Mouse (Mus musculus): Measurements from ENCODE around the gene Cdh10.

Gene Cdh10

DNA sequence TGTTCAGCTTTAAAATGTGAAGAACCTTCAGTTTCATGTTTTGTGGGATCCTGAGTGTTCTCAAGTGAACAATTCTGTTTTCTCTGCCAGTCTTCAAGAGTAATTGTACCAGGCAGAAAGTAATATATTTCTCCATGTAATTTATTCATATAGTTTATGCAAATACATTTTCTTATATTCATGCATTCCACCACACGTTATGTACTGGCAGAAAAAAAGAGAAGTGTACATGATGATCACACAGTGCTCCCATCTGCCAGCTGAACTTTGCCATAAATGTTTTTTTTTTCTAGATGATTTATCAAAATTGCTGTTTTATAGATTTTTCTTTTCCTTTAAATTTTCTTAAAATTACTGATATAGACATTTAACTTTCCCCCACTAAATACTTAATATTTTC is 168.9 kb downstream of the Cdh10 start:
- no peak for DNase-seq

DNA sequence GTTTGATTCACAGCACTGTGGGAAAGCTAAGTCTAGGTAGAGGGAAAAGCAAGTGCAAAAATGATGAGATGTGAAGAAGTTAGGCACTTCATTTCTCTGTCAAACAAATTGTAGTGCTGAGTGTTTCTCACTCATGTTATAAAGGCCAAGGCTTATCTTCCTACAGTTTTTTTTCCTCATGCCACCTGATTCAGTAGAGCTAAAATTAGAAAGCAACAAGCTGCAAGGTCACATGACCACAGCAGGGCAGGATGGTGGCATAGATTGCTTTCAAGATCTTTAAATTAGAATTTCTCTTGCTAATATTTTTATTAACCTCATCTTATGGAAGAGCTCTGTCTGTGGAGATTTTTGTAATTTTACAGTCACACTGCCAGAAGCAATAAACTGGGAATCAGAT is 174.8 kb downstream of the Cdh10 start:
- no peak for DNase-seq

DNA sequence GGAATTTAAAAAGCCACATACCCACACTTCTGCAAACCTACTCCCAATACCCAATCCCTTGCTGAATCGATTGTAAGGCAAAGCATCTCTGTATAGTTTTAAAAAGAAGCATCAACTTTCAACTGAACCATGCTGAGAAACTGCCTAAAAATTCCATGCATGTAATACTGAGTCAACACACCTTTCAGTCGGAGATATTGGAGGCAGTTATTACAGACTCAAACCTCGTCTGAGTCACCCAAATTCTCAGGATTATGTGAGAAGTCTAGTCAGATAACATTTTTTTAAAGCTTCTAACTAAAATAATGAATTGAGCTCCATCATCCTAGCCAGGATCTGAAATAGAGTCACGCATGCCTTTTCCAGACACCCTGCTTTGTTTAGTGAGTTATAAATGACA is 175.5 kb downstream of the Cdh10 start:
- no peak for DNase-seq

DNA sequence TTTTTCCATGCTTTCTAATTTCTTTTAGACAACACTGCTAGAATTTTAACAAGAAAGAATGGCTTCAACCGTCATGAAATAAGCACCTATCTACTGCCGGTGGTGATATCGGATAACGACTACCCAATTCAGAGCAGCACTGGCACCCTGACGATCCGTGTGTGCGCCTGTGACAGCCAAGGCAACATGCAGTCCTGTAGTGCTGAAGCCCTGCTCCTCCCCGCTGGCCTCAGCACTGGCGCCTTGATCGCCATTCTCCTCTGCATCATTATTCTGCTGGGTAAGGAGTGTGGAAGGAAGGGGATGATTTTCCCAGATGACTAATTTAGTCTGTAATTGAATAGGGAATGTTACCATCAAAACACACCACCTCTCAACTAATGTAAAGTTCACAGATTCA is 192.1 kb downstream of the Cdh10 start:
- no peak for DNase-seq

DNA sequence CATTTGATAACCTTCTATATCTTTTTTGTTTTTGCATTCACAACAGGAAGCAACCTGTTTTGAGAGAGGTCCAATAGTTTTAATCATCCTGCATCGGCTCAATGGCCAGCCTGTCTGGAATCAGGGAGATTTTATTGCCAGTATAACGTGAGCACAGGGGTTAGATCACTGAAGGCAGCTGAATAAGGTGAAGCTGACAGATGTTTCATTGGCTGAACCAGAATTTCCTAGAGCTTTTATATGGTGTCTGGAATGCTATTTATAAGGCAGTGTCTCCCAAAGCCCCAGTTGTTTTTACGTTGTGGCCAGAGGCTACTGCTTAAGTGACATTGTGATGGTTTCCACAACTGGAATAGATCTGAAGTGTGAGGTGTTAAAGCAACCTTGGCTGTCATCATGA is 214.2 kb downstream of the Cdh10 start:
- no peak for DNase-seq

DNA sequence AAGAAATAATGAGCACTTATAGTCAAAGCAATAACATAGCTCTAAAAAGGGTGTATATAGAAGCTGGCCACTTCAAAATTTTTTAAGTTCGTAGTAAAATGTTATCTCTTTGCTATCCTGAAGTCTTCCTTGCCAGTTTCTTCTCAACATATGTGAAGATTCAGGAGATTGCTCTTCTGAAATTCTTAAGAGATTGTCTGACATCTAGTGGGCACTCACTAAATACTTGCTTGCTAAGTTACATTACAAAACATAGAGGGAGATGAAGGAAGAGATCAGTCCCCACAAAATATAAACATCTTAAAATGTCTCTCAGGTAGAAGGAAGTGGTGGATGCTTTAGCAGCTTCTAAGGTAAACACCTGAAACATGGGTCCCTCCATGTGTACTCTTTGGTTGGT is 221.3 kb downstream of the Cdh10 start:
- DNase-seq: no peak

All from lung, postnatal 36 days (tissue).